Mouse (Mus musculus) intestine, embryonic 14.5 days (tissue): Measurements from ENCODE around the gene Tfcp2. TPM values are rescaled to one million over a fixed set of nuclear protein-coding genes. Genes with fewer than 3 reads are reported as not detected.

Experiments
- ATAC-seq: fragments of 200-750 bp; cut with Nextera tagmentation; replicated peaks from 2 replicates; pipeline ENCODE4 v1.8.0; 2017; ENCODE audit warnings: low read depth, moderate number of reproducible peaks, moderate TSS enrichment, moderate library complexity; ENCODE audit not compliant: low FRiP score, low TSS enrichment
- DNase-seq: peaks from one replicate; pipeline ENCODE4 v3.0.0-alpha.2; 2018; ENCODE audit warnings: low spot score
- H3K27ac ChIP-seq: fragments of 300-500 bp; sonication (generic); 2 replicates; pipeline ENCODE4 v1.5.1; 2014; ENCODE audit warnings: low read depth, mild to moderate bottlenecking, control low read depth
- H3K27me3 ChIP-seq: fragments of 300-500 bp; sonication (generic); replicated peaks from 2 replicates; pipeline ENCODE4 v1.6.1; 2014; ENCODE audit warnings: low read length, control low read depth; ENCODE audit not compliant: control insufficient read depth, insufficient read depth
- H3K36me3 ChIP-seq: fragments of 300-500 bp; sonication (generic); 2 replicates; pipeline ENCODE4 v1.6.1; 2014; ENCODE audit warnings: low read length, control low read depth; ENCODE audit not compliant: control insufficient read depth, insufficient read depth
- H3K4me1 ChIP-seq: fragments of 300-500 bp; sonication (generic); replicated peaks from 2 replicates; pipeline ENCODE4 v1.6.1; 2014; ENCODE audit warnings: low read length, control low read depth, mixed read lengths; ENCODE audit not compliant: control insufficient read depth, insufficient read depth
- H3K4me2 ChIP-seq: fragments of 300-500 bp; sonication (generic); 2 replicates; pipeline ENCODE4 v1.6.1; 2014; ENCODE audit warnings: low read length
- H3K4me3 ChIP-seq: fragments of 300-500 bp; sonication (generic); 2 replicates; pipeline ENCODE4 v1.5.1; 2014; ENCODE audit warnings: low read depth, low read length, control low read depth, mixed read lengths
- H3K9ac ChIP-seq: fragments of 300-500 bp; sonication (generic); 2 replicates; pipeline ENCODE4 v1.6.1; 2014; ENCODE audit warnings: mild to moderate bottlenecking, low read length
- H3K9me3 ChIP-seq: fragments of 300-500 bp; sonication (generic); 2 replicates; pipeline ENCODE4 v1.6.1; 2016; ENCODE audit warnings: low read length, control low read depth; ENCODE audit not compliant: control insufficient read depth
- WGBS: fragments of 180-500 bp; shearing (Covaris S2); extraction: QIAGEN DNeasy Blood & Tissue Kit; methylation state at CpG from one replicate; pipeline ENCODE4 v1.1.7; 2014; 5-methylcytosine and 5-hydroxymethylcytosine counted together
- polyA plus RNA-seq: library from polyadenylated mRNA; unstranded; fragments of >200 nt; fragmentation: Nextera tagmentation; extraction: Ambion mirVana; gene quantifications from 2 replicates; pipeline ENCODE4 v1.2.1, GENCODE M21; 2014

Tfcp2 gene
- polyA plus RNA-seq, 1 experiment from 2014 or later = 20.0 TPM

- peak; percentile 89 for ATAC-seq
- Histone ChIP-seq H3K4me3 (peak within 1 kb of the TSS; percentile 63), H3K27ac (peak within 1 kb of the TSS; percentile 66), H3K4me1 (peaks cover 14% of the 10 kb centered on the region), H3K9me3 (no peaks in the 10 kb centered on the region), H3K9ac (peak within 1 kb of the TSS; percentile 78), H3K27me3 (no peaks in the 10 kb centered on the region), H3K4me2 (peak within 1 kb of the TSS; percentile 80), H3K36me3 (peaks cover 23% of the 10 kb centered on the region)
- peak; percentile 91 for DNase-seq
- 2% methylated on average over 84 of the region's 84 CpGs for WGBS
Observed at GRCm38 (mm10) chr15:100468295-100469188, 83.3 kb downstream of the Tfcp2 start, which contains the start of gene Letmd1. TSS of gene Letmd1 (plus strand) at chr15:100469023.

- peaks cover 16% of the 10 kb centered on the region for H3K36me3 ChIP-seq
- H3K9ac ChIP-seq = no peak overlapping the region
- no peaks in the 10 kb centered on the region for H3K27me3 ChIP-seq
- H3K9me3 ChIP-seq = no peaks in the 10 kb centered on the region
- 47% methylated on average over 7 of the region's 8 CpGs for WGBS
- H3K4me1 ChIP-seq = peaks cover 14% of the 10 kb centered on the region
- no peak overlapping the region for H3K27ac ChIP-seq
- no peak for ATAC-seq
- H3K4me2 ChIP-seq = peak overlapping the region; percentile 80
- no peak for DNase-seq
- H3K4me3 ChIP-seq = no peak overlapping the region
Observed at GRCm38 (mm10) chr15:100467738-100468137, 84.1 kb downstream of the Tfcp2 start.

DNA sequence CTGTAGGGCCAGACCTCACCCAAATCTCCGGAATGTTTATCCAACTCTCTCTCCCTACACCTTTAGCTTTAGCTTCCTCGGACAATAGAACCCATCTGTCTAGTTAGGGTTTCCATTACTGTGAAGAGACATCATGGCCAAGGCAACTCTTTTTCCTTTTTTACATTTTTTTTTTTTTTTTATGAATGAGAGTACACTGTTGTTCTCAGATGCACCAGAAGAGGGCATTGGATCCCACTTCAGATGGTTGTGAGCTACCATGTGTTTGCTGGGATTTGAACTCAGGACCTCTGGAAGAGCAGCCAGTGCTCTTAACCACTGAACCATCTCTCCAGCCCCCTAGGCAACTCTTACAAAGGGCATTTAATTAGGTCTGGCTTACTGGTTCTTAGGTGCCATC lies 86.4 kb downstream of the Tfcp2 start:
- no peaks in the 10 kb centered on the region for H3K27me3 ChIP-seq
- no peak overlapping the region for H3K4me3 ChIP-seq
- H3K36me3 ChIP-seq = no peaks in the 10 kb centered on the region
- 59% methylated on average over 2 of the region's 2 CpGs for WGBS
- H3K9ac ChIP-seq = no peak overlapping the region
- DNase-seq (no peak), ATAC-seq (no peak)
- no peak overlapping the region for H3K4me2 ChIP-seq
- peaks cover 12% of the 10 kb centered on the region for H3K4me1 ChIP-seq
- H3K9me3 ChIP-seq = no peaks in the 10 kb centered on the region
- no peak overlapping the region for H3K27ac ChIP-seq

DNA sequence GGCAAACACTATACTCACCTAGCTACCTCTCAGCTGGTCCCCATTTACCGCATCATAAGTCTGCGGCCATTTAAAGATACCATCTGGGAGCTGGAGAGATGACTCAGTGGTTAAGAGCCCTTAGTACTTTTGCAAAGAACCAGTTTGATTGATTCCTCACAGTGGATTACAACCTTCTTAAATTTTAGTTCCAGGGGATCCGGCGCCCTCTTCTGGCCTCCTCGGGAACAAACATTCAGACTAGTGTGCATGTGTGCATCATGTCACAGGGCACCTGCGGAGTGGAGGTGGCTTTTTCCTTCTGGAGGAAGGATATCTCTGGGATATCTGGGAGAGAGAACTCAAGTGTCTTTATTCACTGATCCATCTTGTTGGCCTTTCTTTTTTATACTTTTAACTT lies 88.1 kb downstream of the Tfcp2 start:
- Histone ChIP-seq H3K4me1 (peaks cover 3% of the 10 kb centered on the region; the same call in 1 of the 2 replicates), H3K36me3 (no peaks in the 10 kb centered on the region), H3K27ac (no peak overlapping the region), H3K4me2 (no peak overlapping the region), H3K27me3 (no peaks in the 10 kb centered on the region), H3K9me3 (no peaks in the 10 kb centered on the region), H3K4me3 (no peak overlapping the region), H3K9ac (no peak overlapping the region)
- DNase-seq = peak; percentile 84
- WGBS = 28% methylated on average over 6 of the region's 6 CpGs
- ATAC-seq = no peak

DNA sequence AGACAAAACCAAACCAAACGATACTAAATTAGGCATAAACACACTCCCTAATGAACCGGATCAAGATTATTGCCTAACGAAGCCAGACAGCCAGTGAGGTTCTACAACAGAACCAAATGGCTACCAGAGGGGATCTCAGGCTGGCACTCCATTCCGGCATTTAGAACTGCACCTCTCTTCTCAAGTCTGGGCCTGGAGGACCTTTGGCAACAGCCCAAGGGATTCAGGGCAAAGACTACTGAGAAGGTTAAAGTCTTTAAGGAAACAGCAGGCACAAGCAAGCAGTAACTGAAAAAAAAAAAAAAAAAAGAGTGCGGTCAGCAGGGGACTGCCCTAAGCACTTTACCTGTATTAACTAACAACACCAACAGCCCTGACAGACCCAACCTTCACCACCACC lies 89.7 kb downstream of the Tfcp2 start:
- no peaks in the 10 kb centered on the region for H3K9me3 ChIP-seq
- no peaks in the 10 kb centered on the region for H3K27me3 ChIP-seq
- ATAC-seq (no peak), DNase-seq (no peak)
- H3K4me2 ChIP-seq = no peak overlapping the region
- 81% methylated on average over 5 of the region's 5 CpGs for WGBS
- H3K4me3 ChIP-seq = no peak overlapping the region
- H3K9ac ChIP-seq = no peak overlapping the region
- no peak overlapping the region for H3K27ac ChIP-seq
- no peaks in the 10 kb centered on the region for H3K36me3 ChIP-seq
- H3K4me1 ChIP-seq = no peaks in the 10 kb centered on the region

- DNase-seq (no peak), ATAC-seq (no peak)
- Histone ChIP-seq H3K4me2 (no peak overlapping the region), H3K4me1 (no peaks in the 10 kb centered on the region), H3K9me3 (no peaks in the 10 kb centered on the region), H3K27ac (no peak overlapping the region), H3K27me3 (no peaks in the 10 kb centered on the region), H3K9ac (no peak overlapping the region), H3K36me3 (no peaks in the 10 kb centered on the region), H3K4me3 (no peak overlapping the region)
- 66% methylated on average over 9 of the region's 9 CpGs for WGBS
Observed at GRCm38 (mm10) chr15:100461646-100462045, 90.2 kb downstream of the Tfcp2 start.

DNA sequence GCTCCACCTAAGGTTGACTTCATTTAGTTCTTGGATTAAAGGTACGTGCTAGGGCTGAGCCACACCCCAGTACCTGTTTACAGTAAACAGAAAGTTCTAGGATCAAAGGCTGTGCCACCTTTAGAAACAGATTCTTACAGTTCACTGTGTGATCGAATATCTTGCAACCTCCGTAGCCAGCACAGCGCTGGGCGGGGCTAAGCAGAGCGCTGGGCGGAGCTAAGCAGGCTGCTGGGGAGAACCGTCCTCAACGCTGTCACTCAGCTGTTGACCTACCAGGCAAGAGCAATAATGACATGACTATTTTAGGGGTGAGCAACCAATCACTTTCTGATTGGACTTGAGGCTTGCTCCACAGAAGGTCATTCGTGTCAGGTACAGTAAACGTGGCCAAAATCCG lies 90.9 kb downstream of the Tfcp2 start:
- 10% methylated on average over 12 of the region's 12 CpGs for WGBS
- ATAC-seq (no peak), DNase-seq (no peak)
- Histone ChIP-seq H3K4me2 (peak overlapping the region; percentile 36), H3K9ac (no peak overlapping the region), H3K4me1 (no peaks in the 10 kb centered on the region), H3K4me3 (no peak overlapping the region; the same call in 1 of the 2 replicates), H3K36me3 (no peaks in the 10 kb centered on the region), H3K27ac (no peak overlapping the region), H3K27me3 (no peaks in the 10 kb centered on the region), H3K9me3 (no peaks in the 10 kb centered on the region)

GRCm38 (mm10) chr15:100458055-100458454 lies 93.8 kb downstream of the Tfcp2 start:
- 45% methylated on average over 10 of the region's 10 CpGs for WGBS
- H3K9me3 ChIP-seq = no peaks in the 10 kb centered on the region
- H3K4me3 ChIP-seq = no peak overlapping the region
- H3K27ac ChIP-seq = no peak overlapping the region
- no peaks in the 10 kb centered on the region for H3K27me3 ChIP-seq
- no peaks in the 10 kb centered on the region for H3K4me1 ChIP-seq
- DNase-seq (peak; percentile 69), ATAC-seq (no peak)
- no peak overlapping the region for H3K4me2 ChIP-seq
- H3K36me3 ChIP-seq = no peaks in the 10 kb centered on the region
- H3K9ac ChIP-seq = no peak overlapping the region

- Histone ChIP-seq H3K27ac (no peak overlapping the region), H3K4me2 (0 out of 2 replicates have a peak overlapping the region, but pooled peaks have one; percentile 32), H3K27me3 (no peaks in the 10 kb centered on the region), H3K9me3 (no peaks in the 10 kb centered on the region), H3K4me3 (no peak overlapping the region), H3K36me3 (no peaks in the 10 kb centered on the region), H3K4me1 (no peaks in the 10 kb centered on the region), H3K9ac (no peak overlapping the region)
- 5% methylated on average over 17 of the region's 17 CpGs for WGBS
- DNase-seq (peak; percentile 91), ATAC-seq (peak; percentile 58)
Observed at GRCm38 (mm10) chr15:100457340-100457739, 94.5 kb downstream of the Tfcp2 start.
